Mouse (Mus musculus): ENCODE measurements around the gene Ust. TPM values are rescaled to one million over a fixed set of nuclear protein-coding genes. Genes with fewer than 3 reads are reported as not detected.

Ust gene
- polyA plus RNA-seq, 1 experiment from 2014 or later: 11.5 TPM

- Histone ChIP-seq H3K27ac (no peak overlapping the region), H3K4me1 (no peaks in the 10 kb centered on the region), H3K36me3 (no peaks in the 10 kb centered on the region), H3K27me3 (no peaks in the 10 kb centered on the region), H3K9ac (no peak overlapping the region), H3K9me3 (no peaks in the 10 kb centered on the region), H3K4me3 (no peak overlapping the region), H3K4me2 (no peak overlapping the region)
- WGBS: 85% methylated on average over 10 of the region's 10 CpGs
- ATAC-seq (ENCODE audit: insufficient number of reproducible peaks, low FRiP score, low TSS enrichment, low read depth): no peak
These were observed 281.6 kb downstream of the Ust start for GRCm38 (mm10) chr10:8236780-8237571.

DNA sequence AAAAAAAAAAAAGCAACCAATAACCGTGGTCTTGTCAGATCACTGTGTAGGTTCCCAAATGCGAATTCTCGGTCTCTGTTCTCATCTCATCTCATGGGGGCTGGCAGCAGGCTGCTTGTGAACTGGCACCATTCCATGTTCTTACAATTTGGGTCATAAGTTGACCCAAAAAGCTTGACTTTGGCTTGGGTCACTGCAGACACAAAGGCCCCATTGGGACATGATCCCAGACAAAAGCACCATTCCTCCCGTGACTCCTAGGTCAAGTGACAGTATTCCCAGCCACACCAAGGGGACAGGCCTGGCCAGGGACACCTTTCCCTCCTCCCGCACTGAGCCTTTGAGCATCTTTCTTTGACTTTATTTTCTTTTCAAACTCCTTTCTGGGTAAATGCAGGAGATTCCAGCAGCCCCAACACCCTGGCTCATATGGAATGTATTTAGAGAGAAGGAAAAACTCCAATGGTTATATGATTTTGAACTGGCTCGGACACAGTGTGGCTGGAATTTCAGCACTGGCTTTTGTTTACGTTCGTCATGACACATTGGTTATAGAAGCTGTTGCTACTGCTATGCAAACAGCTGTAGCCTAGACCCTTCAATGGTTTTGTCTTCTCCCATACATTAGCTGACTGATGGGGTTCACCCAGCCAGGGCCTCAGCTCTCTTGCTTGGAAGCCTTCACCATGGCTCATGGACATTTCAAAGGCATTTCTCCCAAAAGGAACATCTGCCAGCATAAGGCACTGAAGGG is 285.3 kb downstream of the Ust start:
- Histone ChIP-seq H3K27me3 (no peaks in the 10 kb centered on the region), H3K36me3 (no peaks in the 10 kb centered on the region), H3K4me2 (no peak overlapping the region), H3K4me1 (peaks cover 5% of the 10 kb centered on the region; the same call in 1 of the 2 replicates), H3K9ac (no peak overlapping the region), H3K4me3 (no peak overlapping the region), H3K9me3 (no peaks in the 10 kb centered on the region), H3K27ac (no peak overlapping the region)
- ATAC-seq (ENCODE audit: insufficient number of reproducible peaks, low FRiP score, low TSS enrichment, low read depth): no peak
- 72% methylated on average over 8 of the region's 8 CpGs for WGBS

DNA sequence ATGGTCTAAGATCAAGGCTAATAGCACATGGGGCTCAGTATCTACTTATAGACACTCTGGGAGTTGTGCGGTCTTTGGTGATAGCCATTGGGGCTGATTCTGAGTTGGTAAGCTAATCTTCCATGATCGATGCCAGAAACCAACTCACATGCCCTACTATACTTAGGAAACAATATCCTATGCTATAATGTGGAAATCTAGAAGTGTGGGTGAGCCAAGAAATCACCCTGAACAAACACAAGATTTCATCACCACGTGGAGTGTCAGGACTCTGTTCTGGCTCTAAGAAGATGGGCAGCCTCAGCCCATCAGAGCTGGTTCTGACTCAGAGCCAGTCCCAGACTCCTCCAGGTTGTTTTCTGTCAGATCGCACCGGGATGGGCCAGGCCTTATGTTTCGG is 286.1 kb downstream of the Ust start:
- WGBS: 71% methylated on average over 6 of the region's 6 CpGs
- H3K9me3 ChIP-seq: no peaks in the 10 kb centered on the region
- ATAC-seq (ENCODE audit: insufficient number of reproducible peaks, low FRiP score, low TSS enrichment, low read depth): peak; percentile 40; the same call in 1 of the 2 replicates
- 0 out of 2 replicates have a peak overlapping the region, but pooled peaks have one; percentile 22 for H3K27ac ChIP-seq
- H3K4me2 ChIP-seq: no peak overlapping the region
- H3K9ac ChIP-seq: no peak overlapping the region
- H3K4me1 ChIP-seq: peaks cover 5% of the 10 kb centered on the region; the same call in 1 of the 2 replicates
- H3K36me3 ChIP-seq: no peaks in the 10 kb centered on the region
- H3K27me3 ChIP-seq: no peaks in the 10 kb centered on the region
- H3K4me3 ChIP-seq: no peak overlapping the region

DNA sequence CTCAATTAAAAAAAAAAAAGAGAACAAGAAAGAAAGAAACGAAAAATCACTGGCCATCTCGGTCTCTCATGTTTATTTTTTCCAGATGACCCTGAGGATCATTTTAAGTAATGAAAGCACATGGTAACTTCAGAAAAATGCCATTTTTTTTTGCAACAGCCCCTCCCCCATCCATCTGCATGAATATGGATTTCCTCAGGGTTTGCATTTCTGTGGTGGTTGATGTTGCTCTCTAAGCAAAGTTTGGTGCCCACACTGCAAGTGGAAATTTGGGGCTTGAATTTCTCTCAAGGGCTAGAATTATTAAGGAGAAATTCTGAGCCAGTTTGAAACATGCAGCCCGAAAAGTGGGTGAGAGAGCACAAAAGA is 290.3 kb downstream of the Ust start:
- no peaks in the 10 kb centered on the region for H3K36me3 ChIP-seq
- H3K4me2 ChIP-seq: no peak overlapping the region
- no peak for ATAC-seq (ENCODE audit: insufficient number of reproducible peaks, low FRiP score, low TSS enrichment, low read depth)
- H3K9ac ChIP-seq: no peak overlapping the region
- no peak overlapping the region for H3K27ac ChIP-seq
- no peak overlapping the region for H3K4me3 ChIP-seq
- no peaks in the 10 kb centered on the region for H3K27me3 ChIP-seq
- no peaks in the 10 kb centered on the region for H3K9me3 ChIP-seq
- WGBS: 38% methylated on average over 3 of the region's 3 CpGs
- H3K4me1 ChIP-seq: peaks cover 8% of the 10 kb centered on the region

DNA sequence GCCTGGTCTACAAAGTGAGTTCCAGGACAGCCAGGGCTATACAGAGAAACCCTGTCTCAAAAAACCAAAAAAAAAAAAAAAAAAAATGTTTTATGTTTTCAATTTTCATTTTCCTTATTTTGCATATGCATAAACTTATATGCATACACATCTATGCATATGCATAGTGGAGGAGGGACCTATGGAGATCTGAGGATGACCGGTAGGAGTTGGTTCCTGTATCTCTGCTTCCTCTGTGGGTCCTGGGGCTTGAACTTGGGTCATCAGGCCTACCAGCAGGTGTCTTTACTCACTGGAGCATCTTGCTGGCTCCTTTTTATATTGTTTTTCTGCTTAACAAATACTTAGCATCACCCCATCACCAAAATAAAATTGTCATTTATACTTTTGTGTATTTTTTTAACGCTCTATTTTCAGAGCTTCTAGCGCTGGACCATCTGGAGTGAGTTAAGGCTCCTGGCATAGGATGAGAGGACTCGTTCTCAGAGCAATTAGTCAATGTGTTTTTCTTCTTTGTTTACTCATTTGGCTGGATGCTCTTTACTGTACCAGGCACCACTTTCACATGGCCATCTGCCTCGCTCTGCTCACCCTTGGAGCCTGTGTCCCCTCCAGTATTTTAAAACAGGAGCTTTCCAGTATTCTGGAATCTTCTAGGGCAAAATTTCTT is 290.8 kb downstream of the Ust start:
- Histone ChIP-seq H3K4me1 (peaks cover 8% of the 10 kb centered on the region), H3K9me3 (no peaks in the 10 kb centered on the region), H3K27ac (no peak overlapping the region), H3K4me3 (no peak overlapping the region), H3K4me2 (no peak overlapping the region), H3K36me3 (no peaks in the 10 kb centered on the region), H3K9ac (no peak overlapping the region), H3K27me3 (no peaks in the 10 kb centered on the region)
- ATAC-seq (ENCODE audit: insufficient number of reproducible peaks, low FRiP score, low TSS enrichment, low read depth): no peak
- 44% methylated on average over 5 of the region's 5 CpGs for WGBS

DNA sequence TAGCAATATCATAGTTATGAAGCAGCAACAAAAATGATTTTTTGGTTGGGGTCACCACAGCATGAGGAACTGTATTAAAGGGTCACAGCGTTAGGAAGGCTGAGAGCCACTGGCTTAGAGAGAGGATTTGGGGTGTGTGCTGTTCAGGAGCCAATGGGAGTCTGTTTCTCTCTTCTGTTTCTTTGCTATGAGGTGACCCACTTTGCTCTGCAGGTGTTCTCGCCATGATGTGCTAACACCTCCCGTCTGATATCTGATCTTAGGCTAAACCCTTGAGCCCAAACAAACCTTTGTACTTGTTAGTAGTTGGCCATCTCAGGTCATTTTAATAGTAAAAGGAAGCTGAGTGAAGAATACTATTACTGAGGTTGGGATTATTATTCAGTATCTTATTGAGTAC is 292.0 kb downstream of the Ust start:
- H3K9ac ChIP-seq: no peak overlapping the region
- no peak overlapping the region for H3K4me2 ChIP-seq
- WGBS: 68% methylated on average over 3 of the region's 3 CpGs
- no peak overlapping the region for H3K4me3 ChIP-seq
- no peaks in the 10 kb centered on the region for H3K36me3 ChIP-seq
- H3K9me3 ChIP-seq: no peaks in the 10 kb centered on the region
- H3K27me3 ChIP-seq: no peaks in the 10 kb centered on the region
- H3K4me1 ChIP-seq: peaks cover 6% of the 10 kb centered on the region
- H3K27ac ChIP-seq: no peak overlapping the region
- ATAC-seq (ENCODE audit: insufficient number of reproducible peaks, low FRiP score, low TSS enrichment, low read depth): no peak

GRCm38 (mm10) chr10:8224641-8225040 is 294.0 kb downstream of the Ust start:
- 65% methylated on average over 2 of the region's 2 CpGs for WGBS

DNA sequence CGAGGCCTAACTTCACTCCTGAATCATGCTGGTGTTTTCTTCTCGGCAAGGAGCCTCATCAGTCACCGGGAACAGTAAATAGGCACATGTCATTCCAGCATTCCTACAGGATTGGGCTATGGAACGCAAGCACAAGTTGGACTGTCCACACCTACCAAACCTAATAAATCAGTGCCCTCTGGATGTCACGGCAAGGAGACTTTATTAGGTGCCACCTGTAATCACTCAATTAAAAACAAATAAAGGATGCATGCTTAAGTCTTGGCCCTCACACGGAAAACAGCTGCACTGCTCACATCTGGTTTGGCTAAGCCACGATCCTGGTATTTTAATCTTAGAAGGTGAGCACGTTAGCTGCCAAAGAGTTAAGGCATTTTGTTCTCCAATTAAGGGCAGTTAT is 294.6 kb downstream of the Ust start:
- H3K4me3 ChIP-seq: no peak overlapping the region
- H3K4me1 ChIP-seq: peaks cover 3% of the 10 kb centered on the region
- H3K4me2 ChIP-seq: no peak overlapping the region
- 26% methylated on average over 8 of the region's 8 CpGs for WGBS
- no peak overlapping the region for H3K27ac ChIP-seq
- no peaks in the 10 kb centered on the region for H3K27me3 ChIP-seq
- H3K36me3 ChIP-seq: no peaks in the 10 kb centered on the region
- ATAC-seq (ENCODE audit: insufficient number of reproducible peaks, low FRiP score, low TSS enrichment, low read depth): no peak
- H3K9me3 ChIP-seq: no peaks in the 10 kb centered on the region
- H3K9ac ChIP-seq: no peak overlapping the region

More at GRCm38 (mm10) chr10:8224641-8225040, 294.0 kb downstream of the Ust start:
- Histone ChIP-seq H3K4me1 (peaks cover 3% of the 10 kb centered on the region), H3K4me3 (no peak overlapping the region), H3K27me3 (no peaks in the 10 kb centered on the region), H3K27ac (no peak overlapping the region), H3K4me2 (no peak overlapping the region), H3K9me3 (no peaks in the 10 kb centered on the region), H3K36me3 (no peaks in the 10 kb centered on the region), H3K9ac (no peak overlapping the region)
- no peak for ATAC-seq (ENCODE audit: insufficient number of reproducible peaks, low FRiP score, low TSS enrichment, low read depth)

GRCm38 (mm10) chr10:8216946-8217345 is 301.7 kb downstream of the Ust start:
- Histone ChIP-seq H3K4me3 (no peak overlapping the region), H3K4me2 (no peak overlapping the region), H3K36me3 (no peaks in the 10 kb centered on the region), H3K9me3 (no peaks in the 10 kb centered on the region), H3K9ac (no peak overlapping the region), H3K4me1 (peaks cover 20% of the 10 kb centered on the region), H3K27me3 (no peaks in the 10 kb centered on the region), H3K27ac (no peak overlapping the region)
- WGBS: 35% methylated on average over 8 of the region's 8 CpGs
- no peak for ATAC-seq (ENCODE audit: insufficient number of reproducible peaks, low FRiP score, low TSS enrichment, low read depth)

GRCm38 (mm10) chr10:8215181-8215580 is 303.4 kb downstream of the Ust start:
- no peaks in the 10 kb centered on the region for H3K36me3 ChIP-seq
- 94% methylated on average over 3 of the region's 3 CpGs for WGBS
- H3K27me3 ChIP-seq: no peaks in the 10 kb centered on the region
- H3K4me1 ChIP-seq: peaks cover 32% of the 10 kb centered on the region
- H3K9me3 ChIP-seq: no peaks in the 10 kb centered on the region
- H3K4me2 ChIP-seq: no peak overlapping the region
- H3K9ac ChIP-seq: no peak overlapping the region
- H3K27ac ChIP-seq: no peak overlapping the region
- ATAC-seq (ENCODE audit: insufficient number of reproducible peaks, low FRiP score, low TSS enrichment, low read depth): no peak
- H3K4me3 ChIP-seq: no peak overlapping the region

GRCm38 (mm10) chr10:8213906-8214421 is 304.7 kb downstream of the Ust start:
- Histone ChIP-seq H3K36me3 (no peaks in the 10 kb centered on the region), H3K27ac (peak overlapping the region; percentile 38; the same call in 1 of the 2 replicates), H3K4me3 (no peak overlapping the region), H3K4me1 (peaks cover 34% of the 10 kb centered on the region), H3K27me3 (no peaks in the 10 kb centered on the region), H3K9me3 (no peaks in the 10 kb centered on the region), H3K4me2 (0 out of 2 replicates have a peak overlapping the region, but pooled peaks have one; percentile 10), H3K9ac (no peak overlapping the region)
- 13% methylated on average over 16 of the region's 16 CpGs for WGBS
- no peak for ATAC-seq (ENCODE audit: insufficient number of reproducible peaks, low FRiP score, low TSS enrichment, low read depth)

Measured in limb, embryonic 15.5 days (tissue).